Mouse (Mus musculus): ENCODE results near the gene Pamr1. TPM values are rescaled to one million over a fixed set of nuclear protein-coding genes. Genes with fewer than 3 reads are reported as not detected.

Gene Pamr1
- polyA plus RNA-seq (2012), result not detected in 2 replicates

- TF ChIP-seq GATA1 (IDR thresholded peaks at IDR 0.05; ENCODE audit: low read length), result no peak
These were observed at the start of gene Pamr1 for GRCm38 (mm10) chr2:102549611-102550266. Gene Pamr1, plus strand, starts transcription at chr2:102550012.

DNA sequence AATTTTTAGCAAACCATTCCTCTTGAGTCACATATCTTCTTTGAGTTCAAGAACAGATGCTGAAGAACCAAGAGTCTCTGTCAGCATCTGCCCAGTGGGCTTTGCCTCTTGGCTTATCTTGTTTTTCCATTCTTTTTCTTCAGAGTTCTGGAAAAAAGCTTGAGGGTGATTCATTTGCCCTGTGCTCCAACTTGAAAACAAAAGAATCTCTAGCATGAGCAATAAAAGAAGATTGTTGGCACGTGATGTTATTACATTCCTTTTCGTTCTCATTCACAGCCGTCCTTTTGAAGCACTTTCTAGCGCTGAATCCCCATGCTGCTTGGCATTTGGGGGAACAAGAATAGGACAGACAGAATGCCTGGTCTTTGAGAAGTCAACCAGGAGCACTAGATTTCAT is 42.2 kb upstream of the Pamr1 start:
- no peak for TF ChIP-seq GATA1 (IDR thresholded peaks at IDR 0.05; ENCODE audit: low read length)

- no peak for TF ChIP-seq GATA1 (IDR thresholded peaks at IDR 0.05; ENCODE audit: low read length)
These were observed 41.7 kb upstream of the Pamr1 start for GRCm38 (mm10) chr2:102508154-102508553.

DNA sequence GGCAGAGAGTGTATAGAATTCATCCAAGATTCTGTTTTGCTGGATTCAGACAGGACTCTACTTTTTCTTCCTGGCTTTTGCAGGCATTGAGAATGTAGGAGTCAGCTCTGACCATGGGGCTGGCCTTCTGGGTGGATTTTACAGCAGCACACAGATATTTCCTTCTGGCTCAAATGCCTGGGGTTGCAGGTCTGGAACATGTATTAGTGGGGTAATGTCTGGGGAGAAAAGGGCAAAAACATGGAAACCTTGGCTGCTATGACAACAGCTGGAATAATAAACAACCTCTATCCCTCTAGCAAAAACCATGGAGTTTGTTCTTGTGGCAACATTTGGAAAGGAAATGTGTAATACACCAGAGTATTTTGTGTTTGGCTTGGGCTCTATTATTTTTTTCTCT is 29.9 kb upstream of the Pamr1 start:
- no peak for TF ChIP-seq GATA1 (IDR thresholded peaks at IDR 0.05; ENCODE audit: low read length)

- no peak for TF ChIP-seq GATA1 (IDR thresholded peaks at IDR 0.05; ENCODE audit: low read length)
These were observed 22.2 kb upstream of the Pamr1 start for GRCm38 (mm10) chr2:102527563-102527962.

DNA sequence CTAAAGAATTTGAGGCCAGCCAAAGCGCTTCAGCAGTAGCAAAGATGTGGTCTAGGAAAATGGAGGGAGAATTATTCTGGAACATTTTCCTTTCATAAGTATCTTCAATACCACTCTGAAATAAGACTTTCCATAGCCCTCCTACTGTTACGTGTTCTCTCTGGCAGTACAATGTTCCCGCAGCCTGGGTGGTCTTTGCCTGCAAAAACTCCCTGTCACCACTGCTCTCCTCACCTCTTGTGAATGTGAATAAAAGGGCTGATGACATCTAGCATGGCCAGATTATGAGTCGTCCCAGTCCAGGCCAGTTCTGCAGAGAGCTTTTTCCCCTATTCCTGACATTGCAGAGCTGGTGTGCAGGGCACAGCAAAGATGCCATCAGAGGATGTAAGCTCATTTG is 16.4 kb upstream of the Pamr1 start:
- no peak for TF ChIP-seq GATA1 (IDR thresholded peaks at IDR 0.05; ENCODE audit: low read length)

- no peak for TF ChIP-seq GATA1 (IDR thresholded peaks at IDR 0.05; ENCODE audit: low read length)
These were observed 13.0 kb upstream of the Pamr1 start for GRCm38 (mm10) chr2:102536766-102537165.

DNA sequence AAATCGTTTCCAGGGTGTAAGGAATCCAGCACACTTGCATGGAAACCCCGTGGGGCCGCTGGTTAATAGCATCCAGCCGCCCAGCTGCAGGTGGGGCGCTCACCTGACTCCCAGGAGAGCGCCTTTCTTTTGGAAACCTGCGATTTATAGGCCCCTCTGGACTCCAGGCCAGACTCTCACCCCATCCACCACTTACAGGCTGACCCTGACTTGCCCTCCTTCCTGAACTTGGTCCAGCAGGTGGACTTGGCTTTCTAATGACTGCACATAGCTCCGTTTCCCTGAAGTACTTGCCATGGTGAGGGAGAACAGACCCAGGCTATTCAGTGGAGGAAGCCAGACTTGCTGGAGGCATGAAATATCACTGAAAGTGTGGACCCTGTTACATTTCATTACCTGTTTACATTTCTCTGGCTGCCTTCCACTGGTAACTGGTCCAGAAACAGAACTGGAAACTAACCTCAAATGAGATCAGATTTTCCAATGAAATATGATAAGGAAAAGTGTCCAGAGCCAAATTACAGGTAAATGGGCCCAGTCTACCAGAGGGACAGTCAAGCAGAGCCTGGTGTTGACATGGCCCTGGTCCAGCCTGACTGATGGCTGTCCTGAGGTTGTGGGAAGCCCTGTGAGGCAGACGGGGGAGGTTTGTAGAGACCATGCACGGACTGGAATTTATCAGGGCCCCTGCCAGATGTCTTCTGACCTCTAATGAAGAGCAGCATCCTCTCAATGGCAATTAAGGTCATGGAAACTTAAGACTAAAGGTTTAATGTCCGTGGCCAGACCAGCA is 9.2 kb upstream of the Pamr1 start:
- no peak for TF ChIP-seq GATA1 (IDR thresholded peaks at IDR 0.05; ENCODE audit: low read length)

GRCm38 (mm10) chr2:102541404-102542125 is 8.2 kb upstream of the Pamr1 start:
- no peak for TF ChIP-seq GATA1 (IDR thresholded peaks at IDR 0.05; ENCODE audit: low read length)

GRCm38 (mm10) chr2:102543961-102544719 is 5.7 kb upstream of the Pamr1 start:
- no peak for TF ChIP-seq GATA1 (IDR thresholded peaks at IDR 0.05; ENCODE audit: low read length)

GRCm38 (mm10) chr2:102550910-102551582 is 1.2 kb downstream of the Pamr1 start:
- TF ChIP-seq GATA1 (IDR thresholded peaks at IDR 0.05; ENCODE audit: low read length), result no peak

DNA sequence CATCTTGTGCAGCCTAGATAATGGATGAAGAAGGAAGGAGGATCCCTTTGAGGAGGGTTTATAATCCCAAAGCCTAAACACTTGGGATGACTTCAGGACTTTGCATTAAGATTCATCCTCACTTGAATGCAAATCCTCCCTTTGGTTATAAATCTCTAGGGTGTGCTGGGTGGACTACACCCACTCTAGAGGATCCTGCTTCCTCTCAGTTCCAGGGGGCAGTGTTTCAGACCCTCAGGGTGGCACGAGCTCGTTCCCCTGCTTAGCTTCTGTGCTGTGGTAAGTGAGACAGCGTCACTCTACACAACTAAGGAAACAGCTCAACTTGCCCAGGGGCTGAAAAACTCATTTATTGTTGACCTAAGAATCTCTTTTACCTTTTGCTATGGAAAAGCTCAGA is 1.8 kb downstream of the Pamr1 start:
- no peak for TF ChIP-seq GATA1 (IDR thresholded peaks at IDR 0.05; ENCODE audit: low read length)

DNA sequence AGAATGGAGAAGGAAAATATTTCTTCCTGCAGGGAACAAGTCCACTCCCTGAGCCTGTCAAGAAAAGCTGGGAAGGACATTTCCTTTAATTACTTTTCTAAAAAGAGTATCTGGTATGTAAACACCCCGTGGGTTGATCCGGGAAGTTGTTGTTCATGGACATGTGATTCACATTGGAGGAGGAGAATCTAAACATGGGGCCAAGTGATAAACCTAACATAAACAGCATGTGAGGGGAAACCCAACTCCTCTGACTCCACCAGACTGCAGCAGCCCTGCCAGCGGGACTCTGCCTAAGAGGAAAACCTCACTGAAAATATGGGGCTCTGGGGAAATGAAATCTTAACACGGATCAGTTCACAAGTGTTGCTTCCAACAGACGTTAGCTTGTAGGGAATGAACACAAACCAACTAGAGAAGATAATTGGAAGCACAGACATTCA is 2.3 kb downstream of the Pamr1 start:
- TF ChIP-seq GATA1 (IDR thresholded peaks at IDR 0.05; ENCODE audit: low read length), result no peak

DNA sequence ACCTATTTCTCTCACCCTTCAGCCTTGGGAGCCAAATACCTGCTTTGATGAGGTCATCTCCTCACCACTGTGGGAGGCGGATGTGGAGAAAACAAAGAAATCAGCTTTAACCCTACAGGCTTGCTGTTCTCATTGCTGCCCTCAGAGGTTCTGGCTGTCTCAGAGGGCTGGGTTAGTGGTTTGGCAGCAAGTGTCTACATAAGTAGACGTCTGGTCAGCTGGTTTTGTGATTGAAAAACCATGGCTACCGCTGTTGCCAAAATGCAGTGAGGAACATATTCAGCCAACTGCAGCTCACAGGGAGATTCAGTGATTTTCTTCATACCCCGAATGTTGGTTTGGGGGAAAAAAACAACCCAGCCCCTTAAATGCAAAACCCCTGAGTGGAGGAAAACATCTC is 7.3 kb downstream of the Pamr1 start:
- TF ChIP-seq GATA1 (IDR thresholded peaks at IDR 0.05; ENCODE audit: low read length), result no peak

- TF ChIP-seq GATA1 (IDR thresholded peaks at IDR 0.05; ENCODE audit: low read length), result no peak
These were observed 9.2 kb downstream of the Pamr1 start for GRCm38 (mm10) chr2:102558965-102559364.

All from G1E-ER4 (cell line).